Mouse (Mus musculus): ENCODE data around the gene Hist1h1b.
"Not testable (repeated sequence)": the region's sequence is repeated elsewhere in the genome, so short reads cannot be mapped to it uniquely, and the experiment has no call there.

The Hist1h1b gene

DNA sequence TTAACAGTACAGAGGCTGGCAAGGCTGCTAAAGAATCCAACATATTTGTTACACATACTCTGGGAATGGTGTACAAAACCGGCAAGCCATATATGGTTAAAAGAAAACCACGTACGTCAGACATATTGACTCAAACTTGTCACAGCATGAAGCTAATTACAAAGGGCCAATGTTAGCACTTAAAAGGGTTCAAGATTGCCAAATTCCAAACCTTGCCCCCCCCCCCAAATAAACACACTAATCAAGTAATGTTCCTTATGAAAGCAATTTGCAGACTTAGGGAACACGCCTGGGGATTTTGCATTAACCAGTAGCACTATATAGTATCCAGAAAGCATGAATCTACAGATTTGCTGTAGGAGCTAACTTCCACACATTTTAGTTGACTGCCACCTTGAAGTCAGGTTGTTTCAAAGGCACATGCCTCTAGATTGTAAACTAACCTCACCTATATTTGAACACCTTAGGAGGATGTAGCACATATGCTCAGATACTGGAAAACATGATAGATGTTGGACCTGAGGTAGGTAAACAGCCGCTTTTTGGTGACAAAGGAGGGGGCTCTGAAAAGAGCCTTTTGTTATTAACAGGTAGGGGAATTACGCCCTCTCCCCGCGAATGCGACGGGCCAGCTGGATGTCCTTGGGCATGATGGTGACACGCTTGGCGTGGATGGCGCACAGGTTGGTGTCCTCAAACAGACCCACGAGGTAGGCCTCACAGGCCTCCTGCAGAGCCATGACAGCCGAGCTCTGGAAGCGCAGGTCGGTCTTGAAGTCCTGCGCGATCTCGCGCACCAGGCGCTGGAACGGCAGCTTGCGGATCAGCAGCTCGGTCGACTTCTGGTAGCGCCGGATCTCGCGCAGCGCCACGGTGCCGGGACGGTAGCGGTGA is 2.2 kb upstream of the Hist1h1b start:
- DNase-seq (ENCODE audit: low read depth in 2 of 2, low spot score in 2 of 2) = peak in 1 of 2 experiments; percentile 11

DNA sequence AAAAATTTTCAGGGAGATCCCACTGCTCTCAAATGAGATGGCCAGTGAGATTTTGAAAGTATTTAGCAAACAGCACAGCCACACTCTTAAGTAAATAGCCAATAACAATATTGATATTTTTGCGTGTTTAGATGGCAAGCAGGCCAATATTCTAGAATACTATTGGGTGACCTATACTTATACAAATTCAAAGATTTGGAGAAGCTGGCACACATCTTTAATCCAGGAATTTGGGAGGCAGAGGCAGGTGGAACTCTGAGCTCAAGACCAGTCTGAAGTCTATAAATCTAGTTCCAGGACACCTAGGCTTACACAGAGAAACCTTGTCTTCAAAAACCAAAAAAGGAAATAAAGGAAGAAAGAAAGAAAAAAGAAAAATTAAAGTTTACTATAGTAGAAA is 1.2 kb upstream of the Hist1h1b start:
- no peak for DNase-seq (ENCODE audit: low read depth in 2 of 2, low spot score in 2 of 2)

- no peak for DNase-seq (ENCODE audit: low read depth in 2 of 2, low spot score in 2 of 2)
Observed at GRCm38 (mm10) chr13:21781021-21781555, 663 bp upstream of the Hist1h1b start.

DNA sequence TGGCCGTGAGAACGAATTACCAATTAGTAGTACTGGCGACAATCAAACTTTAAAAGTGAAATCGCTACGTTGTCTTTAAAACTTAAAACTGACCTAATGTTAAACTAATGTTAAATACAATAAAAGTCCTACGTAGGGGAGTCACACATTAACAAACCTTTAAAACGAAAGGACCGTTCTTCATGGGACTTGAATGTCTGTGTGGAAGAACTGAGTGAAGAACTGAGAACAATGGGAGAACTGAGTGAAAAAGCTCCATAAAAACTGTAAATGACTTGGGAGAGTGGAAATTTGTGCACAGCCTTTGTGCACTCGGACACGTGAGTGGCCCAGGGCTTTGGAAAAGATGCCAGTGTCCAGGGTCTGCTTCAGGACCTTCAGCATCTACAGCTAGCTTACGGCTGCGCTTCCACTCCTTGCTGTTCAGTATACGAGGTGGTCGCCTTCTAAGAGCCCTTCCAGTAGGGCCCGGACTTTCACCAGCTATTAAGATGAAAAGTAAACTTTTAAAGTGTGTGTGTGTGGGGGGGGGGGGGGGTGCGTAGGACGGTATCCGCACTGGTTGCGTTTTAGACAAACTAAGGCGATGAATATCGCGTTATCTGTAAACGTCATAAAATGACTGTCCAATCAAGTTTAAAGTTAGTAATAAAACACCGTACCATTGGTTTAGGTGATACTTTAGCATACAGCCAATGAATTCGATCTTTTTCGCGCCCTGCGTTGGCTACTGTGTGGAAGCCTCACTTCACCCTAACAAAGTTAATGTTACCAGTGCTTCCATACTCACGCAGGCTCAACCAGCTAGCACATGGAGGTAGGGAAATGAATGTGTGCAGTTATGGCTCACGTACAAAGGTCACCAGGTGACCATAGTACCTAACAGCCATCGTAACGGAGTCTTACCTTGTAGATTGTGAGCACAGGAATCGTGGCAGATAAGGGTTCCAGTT is 1.3 kb downstream of the Hist1h1b start:
- DNase-seq (ENCODE audit: low read depth in 2 of 2, low spot score in 2 of 2) = peak; percentile 56 to 73

GRCm38 (mm10) chr13:21755707-21756106 is 24.7 kb downstream of the Hist1h1b start:
- no peak for DNase-seq (ENCODE audit: low read depth in 2 of 2, low spot score in 2 of 2)

GRCm38 (mm10) chr13:21754294-21755001 is 26.0 kb downstream of the Hist1h1b start:
- not testable (repeated sequence) for DNase-seq (ENCODE audit: low read depth in 2 of 2, low spot score in 2 of 2)

DNA sequence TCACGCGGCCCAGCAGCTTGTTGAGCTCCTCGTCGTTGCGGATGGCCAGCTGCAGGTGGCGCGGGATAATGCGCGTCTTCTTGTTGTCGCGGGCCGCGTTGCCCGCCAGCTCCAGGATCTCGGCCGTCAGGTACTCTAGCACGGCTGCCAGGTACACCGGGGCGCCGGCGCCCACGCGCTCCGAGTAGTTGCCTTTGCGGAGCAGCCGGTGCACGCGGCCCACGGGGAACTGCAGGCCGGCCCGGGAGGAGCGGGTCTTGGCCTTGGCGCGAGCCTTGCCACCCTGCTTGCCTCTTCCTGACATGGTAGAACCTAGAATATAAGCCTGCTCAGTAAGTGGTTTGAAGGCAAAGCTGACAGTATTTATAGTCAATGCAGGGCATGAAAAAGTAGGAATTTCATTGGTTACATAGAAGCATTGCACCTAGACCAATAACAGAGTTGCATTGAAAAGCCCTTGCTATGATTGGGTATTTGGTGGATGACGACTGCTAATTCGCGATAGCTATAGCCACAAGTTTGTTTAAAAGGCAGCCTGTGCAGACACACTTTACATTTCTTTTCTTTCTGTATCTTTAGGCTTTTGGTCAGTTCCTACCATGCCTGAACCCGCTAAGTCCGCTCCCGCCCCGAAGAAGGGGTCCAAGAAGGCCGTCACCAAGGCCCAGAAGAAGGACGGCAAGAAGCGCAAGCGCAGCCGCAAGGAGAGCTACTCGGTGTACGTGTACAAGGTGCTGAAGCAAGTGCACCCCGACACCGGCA is 26.7 kb downstream of the Hist1h1b start, which contains the start of the genes Hist1h2ak and Hist1h2bn:
Hist1h2ak (minus strand) TSS at position 304 of the 762 bp plus-strand sequence.
Hist1h2bn (plus strand) TSS at position 600 of the 762 bp plus-strand sequence.
- DNase-seq (ENCODE audit: low read depth in 2 of 2, low spot score in 2 of 2) = peak; percentile 46 to 62

GRCm38 (mm10) chr13:21753051-21753523 is 27.3 kb downstream of the Hist1h1b start:
- no peak for DNase-seq (ENCODE audit: low read depth in 2 of 2, low spot score in 2 of 2)

GRCm38 (mm10) chr13:21752356-21752755 is 28.1 kb downstream of the Hist1h1b start:
- no peak for DNase-seq (ENCODE audit: low read depth in 2 of 2, low spot score in 2 of 2)

- DNase-seq (ENCODE audit: low read depth in 2 of 2, low spot score in 2 of 2) = no peak
Observed at GRCm38 (mm10) chr13:21751827-21752226, 28.6 kb downstream of the Hist1h1b start.

DNA sequence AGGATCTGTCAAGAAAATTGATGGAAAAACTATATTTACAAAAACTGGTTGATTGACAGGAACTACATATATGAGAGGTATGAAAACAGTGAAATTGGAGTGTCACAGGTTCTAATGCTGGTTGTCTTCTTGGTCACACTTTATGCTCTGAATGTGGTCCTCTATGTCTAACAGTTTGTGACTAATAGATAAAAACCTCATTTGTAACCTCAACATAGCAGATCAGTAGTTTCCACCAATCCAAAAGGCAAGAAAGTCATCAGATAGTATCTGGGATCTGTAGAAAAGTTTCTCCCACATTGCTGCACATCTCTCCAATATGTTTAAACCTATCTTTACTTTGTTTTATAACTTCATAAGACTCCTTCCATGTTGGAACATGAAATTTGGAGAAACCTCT is 29.0 kb downstream of the Hist1h1b start:
- no peak for DNase-seq (ENCODE audit: low read depth in 2 of 2, low spot score in 2 of 2)

DNA sequence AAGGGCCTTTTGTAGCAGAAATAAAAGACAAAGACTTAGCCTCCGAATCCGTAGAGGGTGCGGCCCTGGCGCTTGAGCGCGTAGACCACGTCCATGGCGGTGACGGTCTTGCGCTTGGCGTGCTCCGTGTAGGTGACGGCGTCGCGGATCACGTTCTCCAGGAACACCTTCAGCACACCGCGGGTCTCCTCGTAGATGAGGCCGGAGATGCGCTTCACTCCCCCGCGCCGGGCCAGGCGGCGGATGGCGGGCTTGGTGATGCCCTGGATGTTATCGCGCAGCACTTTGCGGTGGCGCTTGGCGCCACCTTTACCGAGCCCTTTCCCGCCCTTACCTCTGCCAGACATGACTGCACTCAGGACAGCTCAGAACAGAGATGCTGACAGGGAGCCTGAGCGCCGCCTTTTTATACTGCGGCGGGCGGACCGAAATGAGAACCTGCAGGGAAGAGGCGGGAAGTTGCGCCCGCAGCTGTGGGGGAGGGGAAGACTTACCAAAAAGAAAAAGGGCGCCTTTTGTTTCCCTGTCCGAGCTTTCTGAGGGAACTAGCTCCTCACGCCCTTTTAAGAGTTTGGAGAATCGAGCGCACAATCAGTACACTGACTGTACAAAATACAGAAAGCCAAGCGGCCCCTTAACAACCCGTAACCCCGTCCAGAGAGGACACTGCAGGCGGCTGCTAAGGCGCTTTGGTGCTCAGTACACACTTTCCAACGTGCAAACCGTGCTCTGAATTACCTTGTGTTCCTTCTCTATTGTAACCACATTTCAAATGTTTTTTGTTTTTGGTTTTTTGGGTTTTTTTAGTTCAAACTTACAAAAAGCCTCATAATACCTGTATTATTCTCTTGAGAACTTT is 30.0 kb downstream of the Hist1h1b start, which contains the start of gene Hist1h4k:
Hist1h4k (minus strand) TSS at position 347 of the 859 bp plus-strand sequence.
- DNase-seq (ENCODE audit: low read depth in 2 of 2, low spot score in 2 of 2) = peak; percentile 80 to 83

GRCm38 (mm10) chr13:21749387-21750158 is 30.9 kb downstream of the Hist1h1b start:
- DNase-seq (ENCODE audit: low read depth in 2 of 2, low spot score in 2 of 2) = no peak

- no peak for DNase-seq (ENCODE audit: low read depth in 2 of 2, low spot score in 2 of 2)
Observed at GRCm38 (mm10) chr13:21745006-21745405, 35.4 kb downstream of the Hist1h1b start.

DNA sequence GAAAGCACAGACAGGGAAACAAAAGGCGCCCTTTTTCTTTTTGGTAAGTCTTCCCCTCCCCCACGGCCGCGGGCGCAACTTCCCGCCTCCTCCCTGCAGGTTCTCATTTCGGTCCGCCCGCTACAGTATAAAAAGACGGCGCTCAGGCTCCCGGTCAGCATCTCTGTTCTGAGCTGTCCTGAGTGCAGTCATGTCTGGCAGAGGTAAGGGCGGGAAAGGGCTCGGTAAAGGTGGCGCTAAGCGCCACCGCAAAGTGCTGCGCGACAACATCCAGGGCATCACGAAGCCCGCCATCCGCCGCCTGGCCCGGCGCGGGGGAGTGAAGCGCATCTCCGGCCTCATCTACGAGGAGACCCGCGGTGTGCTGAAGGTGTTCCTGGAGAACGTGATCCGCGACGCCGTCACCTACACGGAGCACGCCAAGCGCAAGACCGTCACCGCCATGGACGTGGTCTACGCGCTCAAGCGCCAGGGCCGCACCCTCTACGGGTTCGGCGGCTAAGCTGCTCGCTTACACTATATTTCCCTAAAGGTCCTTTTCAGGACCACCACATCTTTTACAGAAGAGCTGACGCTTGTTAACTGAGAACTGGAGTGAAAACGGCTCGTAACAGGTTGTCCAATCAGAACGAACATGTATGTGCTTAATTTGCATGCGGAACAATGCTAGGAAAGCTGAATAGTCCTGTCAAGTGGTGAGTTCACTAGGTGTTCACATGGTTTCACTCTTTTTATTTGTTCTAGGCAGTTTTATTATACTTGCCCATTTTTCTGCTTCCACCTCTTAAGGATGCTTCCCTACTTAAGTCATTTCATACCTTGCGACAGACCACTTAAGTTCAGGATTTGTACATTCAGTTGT is 45.3 kb downstream of the Hist1h1b start, which contains the start of gene Hist1h4j:
Hist1h4j (plus strand) TSS at position 159 of the 862 bp plus-strand sequence.
- peak in 1 of 2 experiments; percentile 60 for DNase-seq (ENCODE audit: low read depth in 2 of 2, low spot score in 2 of 2)

GRCm38 (mm10) chr13:21734010-21734905 is 46.2 kb downstream of the Hist1h1b start:
- DNase-seq (ENCODE audit: low read depth in 2 of 2, low spot score in 2 of 2) = peak; percentile 70 to 79
